Mouse (Mus musculus) intestine, embryonic 16.5 days (tissue): ENCODE results near the gene Slc48a1. TPM values are rescaled to one million over a fixed set of nuclear protein-coding genes. Genes with fewer than 3 reads are reported as not detected.

ENCODE experiments used
- ATAC-seq: fragments of 200-750 bp; cut with Nextera tagmentation; 2 replicates; pipeline ENCODE4 v1.8.0; 2017; ENCODE audit warnings: moderate TSS enrichment, moderate library complexity
- H3K27ac ChIP-seq: fragments of 300-500 bp; sonication (generic); 2 replicates; pipeline ENCODE4 v1.5.1; 2014; ENCODE audit warnings: mild to moderate bottlenecking, low read length
- H3K27me3 ChIP-seq: fragments of 300-500 bp; sonication (generic); replicated peaks from 2 replicates; pipeline ENCODE4 v1.6.1; 2014; ENCODE audit warnings: low read length, control low read depth, mixed read lengths; ENCODE audit not compliant: control insufficient read depth, insufficient read depth
- H3K36me3 ChIP-seq: fragments of 300-500 bp; sonication (generic); 2 replicates; pipeline ENCODE4 v1.6.1; 2014; ENCODE audit warnings: low read length, control low read depth; ENCODE audit not compliant: control insufficient read depth, insufficient read depth
- H3K4me1 ChIP-seq: fragments of 300-500 bp; sonication (generic); 2 replicates; pipeline ENCODE4 v1.6.1; 2014; ENCODE audit warnings: low read length, control low read depth, mixed read lengths; ENCODE audit not compliant: control insufficient read depth, insufficient read depth
- H3K4me2 ChIP-seq: fragments of 300-500 bp; sonication (generic); 2 replicates; pipeline ENCODE4 v1.6.1; 2014; ENCODE audit warnings: low read depth, low read length, control low read depth
- H3K4me3 ChIP-seq: fragments of 300-500 bp; sonication (generic); 2 replicates; pipeline ENCODE4 v1.5.1; 2014; ENCODE audit warnings: mild to moderate bottlenecking, low read length
- H3K9ac ChIP-seq: fragments of 300-500 bp; sonication (generic); 2 replicates; pipeline ENCODE4 v1.6.1; 2014; ENCODE audit warnings: low read depth, low read length
- H3K9me3 ChIP-seq: fragments of 300-500 bp; sonication (generic); 2 replicates; pipeline ENCODE4 v1.6.1; 2016; ENCODE audit warnings: low read length, control low read depth; ENCODE audit not compliant: control insufficient read depth
- WGBS: fragments of 180-500 bp; shearing (Covaris S2); extraction: QIAGEN DNeasy Blood & Tissue Kit; methylation state at CpG from one replicate; pipeline ENCODE4 v1.1.7; 2014; 5-methylcytosine and 5-hydroxymethylcytosine counted together
- polyA plus RNA-seq: library from polyadenylated mRNA; unstranded; fragments of >200 nt; fragmentation: Nextera tagmentation; extraction: Ambion mirVana; gene quantifications from 2 replicates; pipeline ENCODE4 v1.2.1, GENCODE M21; 2015

The Slc48a1 gene
- polyA plus RNA-seq, 1 experiment from 2014 or later, result 26.9 TPM

DNA sequence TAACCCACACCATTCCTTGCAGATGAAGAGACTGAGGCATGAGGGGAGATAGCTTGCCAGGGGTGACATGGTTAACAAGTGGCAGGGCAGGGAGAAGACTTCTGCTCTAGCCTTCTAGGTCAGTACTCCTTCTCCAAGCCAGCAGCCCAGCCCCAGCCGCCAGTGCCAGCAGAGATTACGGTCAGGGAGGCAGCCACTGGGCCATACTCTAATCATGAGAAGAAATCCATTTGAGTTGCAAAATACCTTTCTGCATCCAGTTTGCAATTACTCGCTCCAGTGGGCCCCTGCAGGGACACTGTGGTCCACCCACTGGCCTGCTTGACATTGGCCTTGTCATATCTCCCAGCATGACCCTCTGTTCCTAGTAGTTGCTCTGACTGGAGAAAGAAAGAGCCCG lies 60.1 kb downstream of the Slc48a1 start:
- Histone ChIP-seq H3K27ac (no peak overlapping the region), H3K4me2 (no peak overlapping the region), H3K9ac (no peak overlapping the region), H3K36me3 (no peaks in the 10 kb centered on the region), H3K4me3 (no peak overlapping the region), H3K4me1 (peaks cover 40% of the 10 kb centered on the region), H3K9me3 (no peaks in the 10 kb centered on the region), H3K27me3 (no peaks in the 10 kb centered on the region)
- no peak for ATAC-seq
- WGBS, result 83% methylated on average over 4 of the region's 4 CpGs

DNA sequence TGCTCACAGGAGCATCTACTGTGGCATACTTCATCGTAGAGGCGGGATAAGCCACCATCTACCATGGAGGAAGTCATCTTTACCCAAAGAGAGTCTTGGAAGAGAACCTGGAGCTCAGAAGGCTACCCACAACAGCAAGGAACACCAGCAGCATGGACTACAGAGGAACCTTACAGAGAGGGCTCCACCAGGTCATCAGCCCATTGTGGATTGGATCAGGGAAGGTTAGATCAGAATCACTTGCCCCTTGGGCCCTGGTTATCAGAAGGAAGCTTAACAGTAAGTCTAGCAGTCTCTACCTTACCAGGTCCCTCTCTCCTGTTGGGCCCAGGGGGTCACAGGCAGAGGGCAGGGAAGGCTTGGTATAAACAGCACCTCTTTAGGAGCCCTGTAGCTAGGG lies 60.7 kb downstream of the Slc48a1 start:
- WGBS, result 86% methylated on average over 2 of the region's 2 CpGs
- peaks cover 40% of the 10 kb centered on the region for H3K4me1 ChIP-seq

DNA sequence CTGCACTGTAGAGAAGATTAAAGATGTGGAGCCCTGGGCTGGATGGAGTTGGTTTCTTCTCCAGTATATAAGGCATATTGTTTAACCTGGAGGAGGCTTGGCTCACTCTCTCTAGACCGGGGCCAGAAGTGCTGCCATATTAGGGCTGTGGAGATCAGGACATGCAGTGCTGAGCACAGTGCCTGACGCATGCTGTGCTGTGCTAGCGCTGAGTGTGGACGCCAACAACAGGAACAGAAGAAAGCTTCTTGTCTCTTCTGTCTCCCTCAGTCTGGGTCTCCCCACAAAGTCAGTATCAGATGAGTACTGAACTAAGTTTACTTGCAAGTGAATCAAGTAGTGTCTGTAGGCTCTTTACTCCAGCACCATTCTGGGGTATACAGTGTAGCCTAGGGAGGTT lies 61.2 kb downstream of the Slc48a1 start:
- H3K27me3 ChIP-seq, result no peaks in the 10 kb centered on the region
- H3K4me2 ChIP-seq, result no peak overlapping the region
- no peaks in the 10 kb centered on the region for H3K36me3 ChIP-seq
- peak overlapping the region; percentile 76 for H3K27ac ChIP-seq
- H3K4me3 ChIP-seq, result no peak overlapping the region
- peaks cover 40% of the 10 kb centered on the region for H3K4me1 ChIP-seq
- WGBS, result 81% methylated on average over 4 of the region's 4 CpGs
- no peak overlapping the region for H3K9ac ChIP-seq
- no peak for ATAC-seq
- H3K9me3 ChIP-seq, result no peaks in the 10 kb centered on the region

More for the DNA sequence above, 60.7 kb downstream of the Slc48a1 start:
- H3K9me3 ChIP-seq, result no peaks in the 10 kb centered on the region
- H3K9ac ChIP-seq, result no peak overlapping the region
- H3K4me3 ChIP-seq, result no peak overlapping the region
- no peak overlapping the region for H3K27ac ChIP-seq
- ATAC-seq, result no peak
- no peaks in the 10 kb centered on the region for H3K27me3 ChIP-seq
- no peaks in the 10 kb centered on the region for H3K36me3 ChIP-seq
- H3K4me2 ChIP-seq, result no peak overlapping the region

DNA sequence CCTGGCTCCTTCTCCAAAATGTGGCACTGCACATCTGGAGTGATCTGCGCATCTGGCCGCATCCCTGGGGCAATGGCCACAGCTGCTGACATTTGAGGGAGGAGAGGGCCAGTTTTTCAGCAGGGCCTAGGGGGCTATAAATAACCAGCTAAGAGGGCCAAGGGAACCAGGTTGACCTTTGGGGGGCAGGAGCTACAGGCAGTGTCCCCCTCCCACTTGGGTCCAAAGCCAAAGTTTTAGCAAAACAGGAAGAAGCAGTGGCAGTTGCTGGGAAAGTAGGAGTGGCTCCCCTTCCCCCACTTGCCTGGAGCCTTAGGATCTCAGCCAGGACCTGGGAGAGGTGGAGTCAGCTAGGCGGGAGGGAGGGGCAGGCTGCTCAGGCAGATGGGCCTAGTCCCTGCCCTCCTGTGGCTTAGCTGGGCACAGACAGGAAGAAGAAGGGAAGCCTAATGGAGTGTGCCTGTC lies 61.7 kb downstream of the Slc48a1 start:
- WGBS, result 39% methylated on average over 3 of the region's 3 CpGs
- H3K4me2 ChIP-seq, result no peak overlapping the region
- peaks cover 40% of the 10 kb centered on the region for H3K4me1 ChIP-seq
- H3K4me3 ChIP-seq, result no peak overlapping the region
- H3K27ac ChIP-seq, result peak overlapping the region; percentile 76
- H3K27me3 ChIP-seq, result no peaks in the 10 kb centered on the region
- no peak overlapping the region for H3K9ac ChIP-seq
- no peaks in the 10 kb centered on the region for H3K36me3 ChIP-seq
- H3K9me3 ChIP-seq, result no peaks in the 10 kb centered on the region
- ATAC-seq, result peak; percentile 85

DNA sequence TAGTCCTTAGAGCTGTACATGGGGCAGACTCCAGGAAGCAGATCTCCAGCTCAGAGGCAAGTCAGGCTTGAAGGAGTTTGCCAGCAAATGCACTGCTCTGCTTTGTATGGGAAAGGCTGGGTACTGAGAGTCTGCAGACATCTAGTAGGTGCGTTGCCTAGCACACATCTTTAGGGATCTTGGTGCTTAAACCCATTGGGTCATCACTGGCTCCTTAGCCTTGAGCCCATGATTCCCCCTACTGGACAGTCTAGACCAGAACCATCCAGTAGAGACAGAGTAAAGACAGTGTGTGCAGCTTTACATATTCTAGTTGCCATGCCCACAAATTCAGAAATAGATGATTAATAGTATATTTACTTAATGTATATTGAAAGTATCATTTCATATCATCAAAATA lies 62.5 kb downstream of the Slc48a1 start:
- ATAC-seq, result no peak
- H3K4me1 ChIP-seq, result peaks cover 40% of the 10 kb centered on the region
- H3K4me3 ChIP-seq, result no peak overlapping the region
- WGBS, result 85% methylated on average over 1 of the region's 1 CpGs
- H3K36me3 ChIP-seq, result no peaks in the 10 kb centered on the region
- H3K9me3 ChIP-seq, result no peaks in the 10 kb centered on the region
- no peak overlapping the region for H3K4me2 ChIP-seq
- no peaks in the 10 kb centered on the region for H3K27me3 ChIP-seq
- H3K9ac ChIP-seq, result no peak overlapping the region
- peak overlapping the region; percentile 76; the same call in 1 of the 2 replicates for H3K27ac ChIP-seq

DNA sequence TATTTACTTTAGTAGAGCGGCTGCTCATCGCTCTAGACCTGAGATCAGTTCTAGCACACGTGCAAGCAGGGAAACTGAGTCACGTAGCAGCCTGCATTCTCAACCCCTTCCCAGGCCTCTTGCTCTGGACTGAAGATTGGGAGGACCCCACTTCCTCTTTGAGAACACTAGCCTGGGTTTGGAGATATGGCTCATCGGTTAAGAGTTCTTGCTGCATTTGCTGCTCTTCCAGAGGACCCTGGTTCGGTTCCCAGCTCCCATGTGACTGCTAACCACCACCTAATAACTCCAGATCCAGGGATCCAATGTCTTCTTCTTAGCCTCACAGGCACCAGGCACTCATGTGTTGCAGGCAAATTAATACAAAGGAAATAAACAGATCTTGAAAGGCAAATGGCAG lies 63.1 kb downstream of the Slc48a1 start:
- H3K27me3 ChIP-seq, result no peaks in the 10 kb centered on the region
- H3K9me3 ChIP-seq, result no peaks in the 10 kb centered on the region
- H3K36me3 ChIP-seq, result no peaks in the 10 kb centered on the region
- H3K4me3 ChIP-seq, result no peak overlapping the region
- no peak overlapping the region for H3K27ac ChIP-seq
- H3K9ac ChIP-seq, result no peak overlapping the region
- no peak for ATAC-seq
- WGBS, result 94% methylated on average over 6 of the region's 6 CpGs
- H3K4me2 ChIP-seq, result no peak overlapping the region
- H3K4me1 ChIP-seq, result peaks cover 38% of the 10 kb centered on the region

DNA sequence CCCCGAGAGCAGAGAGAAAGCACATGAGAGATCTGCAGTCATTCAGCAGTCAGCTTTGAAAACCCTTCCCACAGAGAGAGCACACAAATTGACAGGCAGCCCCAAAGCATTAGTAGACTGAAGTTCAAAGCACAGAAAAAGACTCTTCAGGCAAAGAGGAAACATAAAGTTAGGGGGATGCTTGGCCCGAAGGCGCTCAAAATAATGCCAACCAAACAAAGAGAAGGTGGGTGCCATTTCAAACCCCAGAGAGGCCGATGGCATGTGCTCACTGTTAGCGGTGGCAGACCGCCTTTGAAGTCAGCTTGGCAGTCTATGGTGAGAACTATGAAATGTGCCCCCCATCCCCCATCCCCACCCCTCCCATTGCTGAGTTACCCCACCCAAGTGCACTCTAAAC lies 63.7 kb downstream of the Slc48a1 start:
- Histone ChIP-seq H3K9ac (no peak overlapping the region), H3K27me3 (no peaks in the 10 kb centered on the region), H3K4me1 (peaks cover 32% of the 10 kb centered on the region), H3K27ac (no peak overlapping the region), H3K4me2 (no peak overlapping the region), H3K36me3 (no peaks in the 10 kb centered on the region), H3K9me3 (no peaks in the 10 kb centered on the region), H3K4me3 (no peak overlapping the region)
- ATAC-seq, result no peak
- WGBS, result 88% methylated on average over 6 of the region's 6 CpGs

Other genes with a start within 250 kb of the Slc48a1 start
- gene Rpap3, start 72.7 kb upstream of the Slc48a1 start, polyA plus RNA-seq, result 17.5 and 18.8 TPM in 2 replicates
- 0.09 and 0.22 TPM in 2 replicates for gene Endou, start 47.2 kb upstream of the Slc48a1 start, polyA plus RNA-seq
- gene Rapgef3, start 10.5 kb upstream of the Slc48a1 start, polyA plus RNA-seq, result 7.9 and 8.5 TPM in 2 replicates
- 15.8 and 18.2 TPM in 2 replicates for gene Hdac7, start 66.0 kb downstream of the Slc48a1 start, polyA plus RNA-seq
- gene Vdr, start 132.1 kb downstream of the Slc48a1 start, polyA plus RNA-seq, result 2.4 TPM in 2 replicates
- 47.5 and 51.6 TPM in 2 replicates for gene Tmem106c, start 185.7 kb downstream of the Slc48a1 start, polyA plus RNA-seq
- gene Col2a1, start 226.2 kb downstream of the Slc48a1 start, polyA plus RNA-seq, result 0.33 and 0.53 TPM in 2 replicates